14 mouse cellular contexts compared by ENCODE assay signal in genomic region chr12:25826928-25827327, GRCm38 (mm10).
DNase-seq lines count a peak whose midpoint lies in the region; ATAC-seq and TF ChIP-seq lines count a peak whose summit lies in the region.
"Had no signal": no experiment of that assay in that cellular context is flagged by ENCODE, and none has a peak within 500 bp of the region (broad histone marks: within the 10 kb centered on the region; RNA-seq: fewer than 3 reads in every experiment).

No protein-coding gene starts in this region.

- H3K36me3 ChIP-seq in kidney, adult 2 months (ENCODE audit: control insufficient read depth, insufficient read depth, low read length) = no peaks in the 10 kb centered on the region
- H3K36me3 ChIP-seq in embryonic facial prominence, embryonic 11.5 days (replicated peaks; ENCODE audit: control insufficient read depth, insufficient read depth, low read depth, low read length) = no peaks in the 10 kb centered on the region

- DNase-seq in adrenal gland, adult 2 months = peak; percentile 3
- no peak for DNase-seq in adrenal gland, postnatal 36 days
- DNase-seq in kidney, adult 2 months = peak; percentile 2
- DNase-seq in kidney, postnatal 4 days = no peak
- DNase-seq in 3T3-L1 (ENCODE audit: low read depth, low spot score) = peak; percentile 2
- DNase-seq in embryonic facial prominence, embryonic 11.5 days (ENCODE audit: low spot score) = peak; percentile 27
- DNase-seq in ovary, postnatal 14 days (ENCODE audit: low spot score) = no peak
- no peak for DNase-seq in urinary bladder, adult 18-20 months (ENCODE audit: low spot score in 2 of 2)
- DNase-seq: adrenal gland, adult 8-10 months; B cell, adult 2 months; cerebellum, adult 2 months; kidney, postnatal 25 days; thymus, adult 2 months had no signal

- H3K9ac ChIP-seq in embryonic facial prominence, embryonic 11.5 days (replicated peaks; ENCODE audit: low read length) = no peak overlapping the region

- WGBS in kidney, adult 2 months = 23% methylated on average over 3 of the region's 3 CpGs
- WGBS in embryonic facial prominence, embryonic 11.5 days = 26% methylated on average over 3 of the region's 3 CpGs

- TF ChIP-seq POLR2A in kidney, adult 2 months (IDR thresholded peaks at IDR 0.05; ENCODE audit: low read depth, low read length) = no peak

- no peak for ATAC-seq in embryonic facial prominence, embryonic 11.5 days (replicated peaks; ENCODE audit: insufficient number of reproducible peaks, low FRiP score, low TSS enrichment, low read depth)

- H3K27me3 ChIP-seq in kidney, adult 2 months (replicated peaks; ENCODE audit: control insufficient read depth, insufficient read depth, low read length) = no peaks in the 10 kb centered on the region
- H3K27me3 ChIP-seq in embryonic facial prominence, embryonic 11.5 days (ENCODE audit: control insufficient read depth, insufficient read depth, low read length) = no peaks in the 10 kb centered on the region

- no peak overlapping the region for H3K27ac ChIP-seq in kidney, adult 2 months (ENCODE audit: insufficient read depth, low read depth, low read length)
- no peak overlapping the region for H3K27ac ChIP-seq in embryonic facial prominence, embryonic 11.5 days (replicated peaks; ENCODE audit: low read depth, low read length)

- H3K4me3 ChIP-seq in kidney, adult 2 months (ENCODE audit: insufficient read depth, low read depth, low read length) = no peak overlapping the region
- no peak overlapping the region for H3K4me3 ChIP-seq in embryonic facial prominence, embryonic 11.5 days (ENCODE audit: low read depth, low read length)
- H3K4me3 ChIP-seq: erythroblast, embryonic 14.5 days had no signal

- H3K9me3 ChIP-seq in embryonic facial prominence, embryonic 11.5 days (replicated peaks; ENCODE audit: control insufficient read depth, low read length) = no peaks in the 10 kb centered on the region

- TF ChIP-seq CTCF in kidney, adult 2 months (conservative IDR thresholded peaks at IDR 0.05; ENCODE audit: insufficient read depth, insufficient read length, low read depth, low read length) = no peak; the same call in 1 of the 2 replicates

- H3K4me1 ChIP-seq in kidney, adult 2 months (ENCODE audit: control insufficient read depth, insufficient read depth, low read length) = no peaks in the 10 kb centered on the region
- no peaks in the 10 kb centered on the region for H3K4me1 ChIP-seq in embryonic facial prominence, embryonic 11.5 days (ENCODE audit: control insufficient read depth, insufficient read depth, low read length)

- no peak overlapping the region for H3K4me2 ChIP-seq in embryonic facial prominence, embryonic 11.5 days (ENCODE audit: low read depth, low read length)

Comparison
In these comparisons a context has a peak if more than half of its experiments do, and no peak if none do; other contexts are left out.
1. DNase-seq: peak in adrenal gland, adult 2 months (single experiment), kidney, adult 2 months (single experiment), 3T3-L1 (single experiment) and embryonic facial prominence, embryonic 11.5 days (single experiment); none in adrenal gland, postnatal 36 days (0 of 2), kidney, postnatal 4 days (0 of 2), ovary, postnatal 14 days (single experiment) and urinary bladder, adult 18-20 months (0 of 2).